ENCODE assay signal across 25 mouse cellular contexts in the genomic region with DNA sequence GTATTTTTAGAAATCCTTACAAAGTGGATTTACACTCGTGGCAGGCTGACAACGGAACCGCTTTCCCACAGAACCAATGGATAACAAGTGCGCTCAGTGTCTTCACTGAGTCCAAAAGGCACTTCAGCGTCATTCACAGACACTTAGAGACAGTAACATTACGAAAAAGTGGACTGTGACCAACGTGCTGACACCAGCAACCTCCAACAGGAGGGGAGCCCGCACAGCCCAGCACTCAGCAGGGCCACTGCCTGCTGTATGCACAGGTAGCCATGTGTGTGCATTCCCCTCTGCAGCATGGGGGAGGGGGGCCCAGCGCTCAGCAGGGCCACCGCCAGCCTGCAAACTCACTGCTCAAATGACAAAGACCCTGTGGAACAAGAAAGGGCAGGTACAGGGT. TPM values are rescaled to one million over a fixed set of nuclear protein-coding genes. Genes with fewer than 3 reads are reported as not detected.
DNase-seq lines count a peak whose midpoint lies in the region; ATAC-seq and TF ChIP-seq lines count a peak whose summit lies in the region.
"Had no signal": no experiment of that assay in that cellular context is flagged by ENCODE, and none has a peak within 500 bp of the region (broad histone marks: within the 10 kb centered on the region; RNA-seq: fewer than 3 reads in every experiment).

No protein-coding gene starts in this region.

- no peak overlapping the region for H3K27ac ChIP-seq in heart, embryonic 15.5 days
- no peak overlapping the region for H3K27ac ChIP-seq in heart, embryonic 10.5 days
- no peak overlapping the region for H3K27ac ChIP-seq in kidney, adult 2 months (ENCODE audit: insufficient read depth, low read depth, low read length)
- H3K27ac ChIP-seq in kidney, embryonic 16.5 days (ENCODE audit: low read length), result no peak overlapping the region
- no peak overlapping the region for H3K27ac ChIP-seq in kidney, embryonic 14.5 days (ENCODE audit: low read depth, low read length)
- H3K27ac ChIP-seq: embryonic facial prominence, embryonic 12.5 days; embryonic facial prominence, embryonic 15.5 days; gastrocnemius, adult 2 months; hindbrain, embryonic 12.5 days; hindbrain, embryonic 15.5 days had no signal

- no peak overlapping the region for H3K9ac ChIP-seq in heart, embryonic 15.5 days
- no peak overlapping the region for H3K9ac ChIP-seq in kidney, embryonic 16.5 days (replicated peaks; ENCODE audit: low read length)
- no peak overlapping the region for H3K9ac ChIP-seq in kidney, embryonic 14.5 days (ENCODE audit: low read depth, low read length)
- H3K9ac ChIP-seq: embryonic facial prominence, embryonic 12.5 days; embryonic facial prominence, embryonic 15.5 days; forebrain, postnatal 0 days; heart, embryonic 12.5 days; hindbrain, embryonic 12.5 days; hindbrain, embryonic 15.5 days had no signal

- no peaks in the 10 kb centered on the region for H3K27me3 ChIP-seq in heart, embryonic 15.5 days
- no peaks in the 10 kb centered on the region for H3K27me3 ChIP-seq in heart, embryonic 10.5 days (ENCODE audit: insufficient read depth, poor library complexity, severe bottlenecking)
- H3K27me3 ChIP-seq in kidney, adult 2 months (replicated peaks; ENCODE audit: control insufficient read depth, insufficient read depth, low read length), result no peaks in the 10 kb centered on the region
- H3K27me3 ChIP-seq in kidney, embryonic 16.5 days (ENCODE audit: insufficient read depth, low read length), result no peaks in the 10 kb centered on the region
- H3K27me3 ChIP-seq in kidney, embryonic 14.5 days (ENCODE audit: control insufficient read depth, insufficient read depth, low read length), result no peaks in the 10 kb centered on the region
- H3K27me3 ChIP-seq: CH12.LX; embryonic facial prominence, embryonic 12.5 days; embryonic facial prominence, embryonic 15.5 days; heart, embryonic 12.5 days; hindbrain, embryonic 12.5 days; hindbrain, embryonic 15.5 days had no signal

- H3K4me2 ChIP-seq in heart, embryonic 15.5 days, result no peak overlapping the region
- no peak overlapping the region for H3K4me2 ChIP-seq in kidney, embryonic 16.5 days (replicated peaks; ENCODE audit: low read depth, low read length)
- no peak overlapping the region for H3K4me2 ChIP-seq in kidney, embryonic 14.5 days (replicated peaks; ENCODE audit: low read depth, low read length)
- H3K4me2 ChIP-seq: embryonic facial prominence, embryonic 12.5 days; embryonic facial prominence, embryonic 15.5 days; heart, embryonic 12.5 days; hindbrain, embryonic 12.5 days; hindbrain, embryonic 15.5 days had no signal

- no peak overlapping the region for H3K4me3 ChIP-seq in heart, embryonic 15.5 days
- no peak overlapping the region for H3K4me3 ChIP-seq in heart, embryonic 10.5 days
- no peak overlapping the region for H3K4me3 ChIP-seq in kidney, adult 2 months (ENCODE audit: insufficient read depth, low read depth, low read length)
- H3K4me3 ChIP-seq in kidney, embryonic 16.5 days (ENCODE audit: low read length), result no peak overlapping the region
- no peak overlapping the region for H3K4me3 ChIP-seq in kidney, embryonic 14.5 days (ENCODE audit: low read length)
- H3K4me3 ChIP-seq: embryonic facial prominence, embryonic 12.5 days; embryonic facial prominence, embryonic 15.5 days; gastrocnemius, adult 2 months; heart, embryonic 12.5 days; hindbrain, embryonic 12.5 days; hindbrain, embryonic 15.5 days had no signal

- no peak for TF ChIP-seq CTCF in kidney, adult 2 months (conservative IDR thresholded peaks at IDR 0.05; ENCODE audit: insufficient read depth, insufficient read length, low read depth, low read length)

- ATAC-seq in heart, embryonic 15.5 days (replicated peaks; ENCODE audit: insufficient number of reproducible peaks, insufficient read depth, low FRiP score, low read depth), result peak; percentile 35; the same call in 1 of the 2 replicates
- no peak for ATAC-seq in kidney, embryonic 16.5 days (ENCODE audit: low FRiP score, low TSS enrichment)
- no peak for ATAC-seq in kidney, embryonic 14.5 days (ENCODE audit: low FRiP score, low TSS enrichment)
- ATAC-seq: forebrain, embryonic 14.5 days; forebrain, postnatal 0 days had no signal

- peaks cover under 1% of the 10 kb centered on the region; the same call in 1 of the 2 replicates for H3K4me1 ChIP-seq in heart, embryonic 15.5 days (replicated peaks)
- H3K4me1 ChIP-seq in heart, embryonic 10.5 days, result 0 out of 2 replicates have a peak, but pooled peaks cover 2% of the 10 kb centered on the region
- no peaks in the 10 kb centered on the region for H3K4me1 ChIP-seq in kidney, adult 2 months (ENCODE audit: control insufficient read depth, insufficient read depth, low read length)
- no peaks in the 10 kb centered on the region for H3K4me1 ChIP-seq in kidney, embryonic 16.5 days (ENCODE audit: insufficient read depth, low read length)
- H3K4me1 ChIP-seq in kidney, embryonic 14.5 days (ENCODE audit: control insufficient read depth, insufficient read depth, low read length), result 0 out of 2 replicates have a peak, but pooled peaks cover 4% of the 10 kb centered on the region
- H3K4me1 ChIP-seq: embryonic facial prominence, embryonic 12.5 days; embryonic facial prominence, embryonic 15.5 days; heart, embryonic 12.5 days; hindbrain, embryonic 12.5 days; hindbrain, embryonic 15.5 days had no signal

- TF ChIP-seq POLR2A in kidney, adult 2 months (IDR thresholded peaks at IDR 0.05; ENCODE audit: low read depth, low read length), result no peak

- peaks cover 40% of the 10 kb centered on the region for H3K36me3 ChIP-seq in heart, embryonic 15.5 days
- peaks cover 69% of the 10 kb centered on the region for H3K36me3 ChIP-seq in heart, embryonic 10.5 days
- no peaks in the 10 kb centered on the region; the same call in none of the 2 replicates for H3K36me3 ChIP-seq in kidney, adult 2 months (ENCODE audit: control insufficient read depth, insufficient read depth, low read length)
- H3K36me3 ChIP-seq in kidney, embryonic 16.5 days (ENCODE audit: insufficient read depth, low read length), result peaks cover 38% of the 10 kb centered on the region
- H3K36me3 ChIP-seq in kidney, embryonic 14.5 days (ENCODE audit: control insufficient read depth, insufficient read depth, low read length), result peaks cover 47% of the 10 kb centered on the region

- no peak for DNase-seq in heart, embryonic 10.5 days (ENCODE audit: low spot score)
- DNase-seq in kidney, adult 2 months, result peak; percentile 59
- DNase-seq in kidney, postnatal 25 days, result peak; percentile 12 to 55
- DNase-seq in yolk sac, embryonic 10.5 days (ENCODE audit: low spot score), result peak; percentile 78
- DNase-seq: adrenal gland, adult 2 months; adrenal gland, postnatal 14 days; B cell, adult 2 months; cerebellum, adult 11 months; cerebellum, adult 2 months; cerebellum, adult 9-11 months; cerebellum, postnatal 25 days; forebrain, postnatal 0 days; gastrocnemius, adult 2 months; gastrocnemius, postnatal 14 days; heart, adult 18-20 months had no signal

- 76% methylated on average over 10 of the region's 10 CpGs for WGBS in heart, embryonic 15.5 days
- 80% methylated on average over 10 of the region's 10 CpGs for WGBS in heart, embryonic 10.5 days
- WGBS in kidney, adult 2 months, result 79% methylated on average over 10 of the region's 10 CpGs
- WGBS in kidney, embryonic 16.5 days, result 90% methylated on average over 10 of the region's 10 CpGs
- WGBS in kidney, embryonic 14.5 days, result 90% methylated on average over 10 of the region's 10 CpGs

- H3K9me3 ChIP-seq in heart, embryonic 15.5 days (replicated peaks), result no peaks in the 10 kb centered on the region
- H3K9me3 ChIP-seq in heart, embryonic 10.5 days, result no peaks in the 10 kb centered on the region
- no peaks in the 10 kb centered on the region for H3K9me3 ChIP-seq in kidney, embryonic 16.5 days (ENCODE audit: low read length)
- H3K9me3 ChIP-seq in kidney, embryonic 14.5 days (ENCODE audit: control insufficient read depth, low read length), result no peaks in the 10 kb centered on the region
- H3K9me3 ChIP-seq: embryonic facial prominence, embryonic 12.5 days; embryonic facial prominence, embryonic 15.5 days; heart, embryonic 12.5 days; hindbrain, embryonic 12.5 days; hindbrain, embryonic 15.5 days had no signal

RNA-seq across cellular contexts. Expression of a gene that starts 23.5 kb away (rescaled TPM):
- polyA plus RNA-seq in heart, embryonic 15.5 days (2015; fragmentation: Nextera tagmentation; extraction: Ambion mirVana), result 101 and 103 TPM in 2 replicates
- polyA plus RNA-seq in heart, embryonic 10.5 days (2016; fragmentation: Nextera tagmentation; extraction: Ambion mirVana), result 132 and 134 TPM in 2 replicates
- polyA plus RNA-seq in kidney, adult 2 months (2012; rRNA removed), result 69.7 and 72.9 TPM in 2 replicates
- polyA plus RNA-seq in kidney, embryonic 16.5 days (2015; fragmentation: Nextera tagmentation; extraction: Ambion mirVana), result 120 and 122 TPM in 2 replicates
- 79.3 and 122 TPM in 2 replicates for polyA plus RNA-seq in kidney, embryonic 14.5 days (2014; fragmentation: Nextera tagmentation; extraction: Ambion mirVana)

RNA-seq across cellular contexts. Expression of a gene that starts 23.5 kb away (rescaled TPM):
- polyA plus RNA-seq in heart, embryonic 15.5 days (2015; fragmentation: Nextera tagmentation; extraction: Ambion mirVana), result 46.3 and 51.6 TPM in 2 replicates
- 66.0 and 67.5 TPM in 2 replicates for polyA plus RNA-seq in heart, embryonic 10.5 days (2016; fragmentation: Nextera tagmentation; extraction: Ambion mirVana)
- polyA plus RNA-seq in kidney, adult 2 months (2012; rRNA removed), result 13.6 and 13.8 TPM in 2 replicates
- polyA plus RNA-seq in kidney, embryonic 16.5 days (2015; fragmentation: Nextera tagmentation; extraction: Ambion mirVana), result 47.6 and 50.1 TPM in 2 replicates
- 47.5 and 52.9 TPM in 2 replicates for polyA plus RNA-seq in kidney, embryonic 14.5 days (2014; fragmentation: Nextera tagmentation; extraction: Ambion mirVana)

RNA-seq across cellular contexts. Expression of a gene that starts 46.5 kb away (rescaled TPM):
- polyA plus RNA-seq in heart, embryonic 15.5 days (2015; fragmentation: Nextera tagmentation; extraction: Ambion mirVana), result 0.19 and 0.33 TPM in 2 replicates
- 0.05 and 0.10 TPM in 2 replicates for polyA plus RNA-seq in heart, embryonic 10.5 days (2016; fragmentation: Nextera tagmentation; extraction: Ambion mirVana)
- polyA plus RNA-seq in kidney, adult 2 months (2012; rRNA removed), result 0.14 and 0.30 TPM in 2 replicates
- 0.05 and 0.09 TPM in 2 replicates for polyA plus RNA-seq in kidney, embryonic 16.5 days (2015; fragmentation: Nextera tagmentation; extraction: Ambion mirVana)
- 0.03 TPM in 1 of 2 replicates, not detected in the other for polyA plus RNA-seq in kidney, embryonic 14.5 days (2014; fragmentation: Nextera tagmentation; extraction: Ambion mirVana)

RNA-seq across cellular contexts. Expression of a gene that starts 58.1 kb away (rescaled TPM):
- 6.5 and 7.6 TPM in 2 replicates for polyA plus RNA-seq in heart, embryonic 15.5 days (2015; fragmentation: Nextera tagmentation; extraction: Ambion mirVana)
- 7.8 and 8.0 TPM in 2 replicates for polyA plus RNA-seq in heart, embryonic 10.5 days (2016; fragmentation: Nextera tagmentation; extraction: Ambion mirVana)
- 8.2 and 8.4 TPM in 2 replicates for polyA plus RNA-seq in kidney, adult 2 months (2012; rRNA removed)
- polyA plus RNA-seq in kidney, embryonic 16.5 days (2015; fragmentation: Nextera tagmentation; extraction: Ambion mirVana), result 7.8 and 8.1 TPM in 2 replicates
- polyA plus RNA-seq in kidney, embryonic 14.5 days (2014; fragmentation: Nextera tagmentation; extraction: Ambion mirVana), result 5.4 and 8.1 TPM in 2 replicates

RNA-seq across cellular contexts. Expression of a gene that starts 58.3 kb away (rescaled TPM):
- polyA plus RNA-seq in heart, embryonic 15.5 days (2015; fragmentation: Nextera tagmentation; extraction: Ambion mirVana), result 7.2 and 9.6 TPM in 2 replicates
- 9.5 and 9.7 TPM in 2 replicates for polyA plus RNA-seq in heart, embryonic 10.5 days (2016; fragmentation: Nextera tagmentation; extraction: Ambion mirVana)
- 8.3 and 9.5 TPM in 2 replicates for polyA plus RNA-seq in kidney, adult 2 months (2012; rRNA removed)
- polyA plus RNA-seq in kidney, embryonic 16.5 days (2015; fragmentation: Nextera tagmentation; extraction: Ambion mirVana), result 9.1 and 9.8 TPM in 2 replicates
- polyA plus RNA-seq in kidney, embryonic 14.5 days (2014; fragmentation: Nextera tagmentation; extraction: Ambion mirVana), result 6.6 and 9.1 TPM in 2 replicates
